Mouse (Mus musculus) heart, embryonic 11.5 days (tissue): ENCODE measurements around the gene Atp2b1. TPM values are rescaled to one million over a fixed set of nuclear protein-coding genes. Genes with fewer than 3 reads are reported as not detected.
"Not testable (repeated sequence)": the region's sequence is repeated elsewhere in the genome, so short reads cannot be mapped to it uniquely, and the experiment has no call there.

Source experiments
- ATAC-seq: fragments of 200-750 bp; cut with Nextera tagmentation; replicated peaks from 2 replicates; pipeline ENCODE4 v1.8.0; 2017; ENCODE audit warnings: moderate library complexity; ENCODE audit not compliant: insufficient number of reproducible peaks, low FRiP score, low TSS enrichment
- H3K27ac ChIP-seq: fragments of 300-500 bp; sonication (generic); 2 replicates; pipeline ENCODE4 v1.5.1; 2014; ENCODE audit warnings: mild to moderate bottlenecking, low read depth, low read length
- H3K27me3 ChIP-seq: fragments of 300-500 bp; sonication (generic); 2 replicates; pipeline ENCODE4 v1.6.1; 2014; ENCODE audit warnings: mild to moderate bottlenecking, low read length, mixed read lengths; ENCODE audit not compliant: control insufficient read depth, insufficient read depth
- H3K36me3 ChIP-seq: fragments of 300-500 bp; sonication (generic); 2 replicates; pipeline ENCODE4 v1.6.1; 2014; ENCODE audit warnings: mild to moderate bottlenecking, low read length, moderate library complexity, mixed read lengths; ENCODE audit not compliant: control insufficient read depth, insufficient read depth
- H3K4me1 ChIP-seq: fragments of 300-500 bp; sonication (generic); 2 replicates; pipeline ENCODE4 v1.6.1; 2014; ENCODE audit warnings: low read length; ENCODE audit not compliant: control insufficient read depth, insufficient read depth
- H3K4me2 ChIP-seq: fragments of 300-500 bp; sonication (generic); 2 replicates; pipeline ENCODE4 v1.6.1; 2014; ENCODE audit warnings: mild to moderate bottlenecking, moderate library complexity
- H3K4me3 ChIP-seq: fragments of 300-500 bp; sonication (generic); 2 replicates; pipeline ENCODE4 v1.5.1; 2014; ENCODE audit warnings: low read depth, low read length
- H3K9ac ChIP-seq: fragments of 300-500 bp; sonication (generic); 2 replicates; pipeline ENCODE4 v1.6.1; 2014; ENCODE audit warnings: mild to moderate bottlenecking, low read depth, low read length, moderate library complexity
- H3K9me3 ChIP-seq: fragments of 300-500 bp; sonication (generic); replicated peaks from 2 replicates; pipeline ENCODE4 v1.6.1; 2016; ENCODE audit warnings: low read length; ENCODE audit not compliant: control insufficient read depth
- WGBS: fragments of 180-500 bp; shearing (Covaris S2); extraction: QIAGEN DNeasy Blood & Tissue Kit; methylation state at CpG from one replicate; pipeline ENCODE4 v1.1.7; 2014; ENCODE audit not compliant: insufficient replicate concordance; 5-methylcytosine and 5-hydroxymethylcytosine counted together
- polyA plus RNA-seq: library from polyadenylated mRNA; unstranded; fragments of >200 nt; fragmentation: Nextera tagmentation; extraction: Ambion mirVana; gene quantifications from 2 replicates; pipeline ENCODE4 v1.2.1, GENCODE M21; 2014

Atp2b1 gene
- polyA plus RNA-seq, 1 experiment from 2014 or later: 104 TPM

- H3K27ac ChIP-seq: no peak overlapping the region
- no peak for ATAC-seq
- H3K4me2 ChIP-seq: no peak overlapping the region
- H3K4me3 ChIP-seq: no peak overlapping the region
- H3K36me3 ChIP-seq: no peaks in the 10 kb centered on the region
- no peaks in the 10 kb centered on the region for H3K9me3 ChIP-seq
- no peak overlapping the region for H3K9ac ChIP-seq
- no peaks in the 10 kb centered on the region for H3K27me3 ChIP-seq
- H3K4me1 ChIP-seq: peaks cover 15% of the 10 kb centered on the region
- 80% methylated on average over 6 of the region's 6 CpGs for WGBS
Observed at GRCm38 (mm10) chr10:98976877-98977494, 62.8 kb downstream of the Atp2b1 start.

DNA sequence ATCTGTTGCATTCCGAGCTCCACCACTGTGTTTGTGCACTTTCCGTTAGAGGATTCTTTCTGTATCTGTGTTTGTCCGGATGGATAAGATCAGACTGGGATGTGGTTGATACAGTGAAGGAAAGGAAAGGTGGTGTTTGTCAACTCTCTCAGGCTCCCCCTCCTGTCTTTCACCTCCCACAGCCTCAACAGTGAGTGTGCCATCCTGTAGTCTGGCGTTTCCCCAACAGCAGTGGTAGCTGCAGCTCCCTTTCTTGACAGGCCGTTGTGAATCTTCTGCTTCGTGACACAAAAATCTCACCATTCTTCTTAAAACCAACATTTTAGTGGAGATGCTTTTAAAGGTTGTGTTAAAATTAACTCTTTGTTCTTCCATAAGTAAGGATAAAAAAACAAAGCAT lies 64.6 kb downstream of the Atp2b1 start:
- ATAC-seq: no peak
- no peak overlapping the region for H3K4me2 ChIP-seq
- no peak overlapping the region for H3K27ac ChIP-seq
- H3K27me3 ChIP-seq: no peaks in the 10 kb centered on the region
- no peaks in the 10 kb centered on the region for H3K9me3 ChIP-seq
- 43% methylated on average over 6 of the region's 6 CpGs for WGBS
- H3K4me1 ChIP-seq: peaks cover 15% of the 10 kb centered on the region
- H3K36me3 ChIP-seq: no peaks in the 10 kb centered on the region
- H3K9ac ChIP-seq: no peak overlapping the region
- no peak overlapping the region for H3K4me3 ChIP-seq

GRCm38 (mm10) chr10:98979296-98979695 lies 65.1 kb downstream of the Atp2b1 start:
- WGBS: 79% methylated on average over 7 of the region's 7 CpGs
- Histone ChIP-seq H3K9ac (no peak overlapping the region), H3K4me1 (peaks cover 15% of the 10 kb centered on the region), H3K27ac (no peak overlapping the region), H3K27me3 (no peaks in the 10 kb centered on the region), H3K4me3 (no peak overlapping the region), H3K4me2 (no peak overlapping the region), H3K9me3 (no peaks in the 10 kb centered on the region), H3K36me3 (no peaks in the 10 kb centered on the region)
- no peak for ATAC-seq

GRCm38 (mm10) chr10:98979951-98980350 lies 65.7 kb downstream of the Atp2b1 start:
- Histone ChIP-seq H3K4me3 (no peak overlapping the region), H3K4me2 (no peak overlapping the region), H3K27ac (no peak overlapping the region), H3K9ac (no peak overlapping the region), H3K9me3 (no peaks in the 10 kb centered on the region), H3K4me1 (peaks cover 15% of the 10 kb centered on the region), H3K36me3 (no peaks in the 10 kb centered on the region), H3K27me3 (no peaks in the 10 kb centered on the region)
- no peak for ATAC-seq
- 89% methylated on average over 8 of the region's 8 CpGs for WGBS

DNA sequence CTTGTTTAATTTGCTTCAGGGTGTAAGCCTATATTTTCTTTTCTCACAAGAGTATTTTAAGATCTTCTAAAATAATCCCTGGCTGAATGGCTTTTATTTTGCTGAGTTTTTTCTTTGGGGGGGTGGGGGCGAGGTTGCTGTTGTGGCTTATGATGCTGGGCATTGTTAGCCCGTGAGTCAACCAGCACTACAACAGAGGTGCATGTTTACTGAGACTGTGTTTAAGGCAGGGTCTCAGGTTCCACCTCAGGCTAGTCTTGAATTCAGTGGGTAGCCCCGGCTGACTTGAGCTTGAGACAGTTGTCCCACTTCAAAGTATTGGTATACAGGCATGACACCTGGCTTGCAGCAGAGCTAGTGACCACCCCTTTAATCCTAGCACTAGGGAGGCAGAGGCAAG lies 77.8 kb downstream of the Atp2b1 start:
- Histone ChIP-seq H3K4me3 (no peak overlapping the region), H3K4me1 (no peaks in the 10 kb centered on the region), H3K36me3 (peaks cover 14% of the 10 kb centered on the region), H3K27me3 (no peaks in the 10 kb centered on the region), H3K9me3 (no peaks in the 10 kb centered on the region), H3K27ac (no peak overlapping the region), H3K9ac (no peak overlapping the region), H3K4me2 (no peak overlapping the region)
- 84% methylated on average over 3 of the region's 3 CpGs for WGBS
- no peak for ATAC-seq

- ATAC-seq: no peak
- H3K27ac ChIP-seq: no peak overlapping the region
- no peak overlapping the region for H3K4me2 ChIP-seq
- H3K4me3 ChIP-seq: no peak overlapping the region
- 81% methylated on average over 8 of the region's 8 CpGs for WGBS
- H3K27me3 ChIP-seq: no peaks in the 10 kb centered on the region
- no peaks in the 10 kb centered on the region for H3K9me3 ChIP-seq
- H3K9ac ChIP-seq: no peak overlapping the region
- no peaks in the 10 kb centered on the region for H3K4me1 ChIP-seq
- peaks cover 15% of the 10 kb centered on the region for H3K36me3 ChIP-seq
Observed at GRCm38 (mm10) chr10:98993186-98993585, 79.0 kb downstream of the Atp2b1 start.

DNA sequence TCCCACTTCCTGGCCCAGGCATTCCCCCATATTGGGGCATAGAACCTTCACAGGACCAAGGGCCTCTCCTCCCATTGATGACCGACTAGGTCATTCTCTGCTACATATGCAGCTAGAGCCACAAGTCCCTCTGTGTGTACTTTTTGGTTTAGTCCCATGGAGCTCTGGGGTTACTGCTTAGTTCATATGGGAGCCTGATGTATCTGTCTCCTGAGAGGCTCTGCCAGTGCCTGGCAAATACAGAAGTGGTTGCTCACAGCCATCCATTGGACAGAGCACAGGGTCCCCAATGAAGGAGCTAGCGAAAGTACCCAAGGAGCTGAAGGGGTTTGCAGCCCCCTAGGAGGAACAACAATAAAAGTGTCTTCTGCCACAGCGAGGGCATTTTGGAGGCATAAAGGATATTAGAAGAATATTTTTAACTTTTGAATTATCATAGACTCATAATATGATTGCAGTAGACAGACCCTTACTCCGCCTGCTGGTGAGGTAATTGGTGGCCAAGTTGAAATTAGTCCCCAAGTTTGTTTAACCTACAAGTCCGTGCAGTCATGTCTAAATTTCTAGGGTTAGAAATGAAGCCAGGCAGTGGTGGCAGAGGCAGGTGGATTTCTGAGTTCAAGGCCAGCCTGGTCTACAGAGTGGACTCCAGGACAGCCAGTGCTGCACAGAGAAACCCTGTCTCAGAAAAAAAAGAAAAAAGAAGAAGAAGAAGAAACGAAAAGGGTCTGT lies 81.0 kb downstream of the Atp2b1 start:
- 84% methylated on average over 6 of the region's 6 CpGs for WGBS
- H3K36me3 ChIP-seq: peaks cover 15% of the 10 kb centered on the region

GRCm38 (mm10) chr10:99004866-99005265 lies 90.7 kb downstream of the Atp2b1 start:
- no peak for ATAC-seq

More for the DNA sequence above, 81.0 kb downstream of the Atp2b1 start:
- not testable (repeated sequence) for H3K4me1 ChIP-seq, ATAC-seq, H3K27ac ChIP-seq, H3K9me3 ChIP-seq, H3K27me3 ChIP-seq, H3K9ac ChIP-seq, H3K4me3 ChIP-seq, H3K4me2 ChIP-seq

DNA sequence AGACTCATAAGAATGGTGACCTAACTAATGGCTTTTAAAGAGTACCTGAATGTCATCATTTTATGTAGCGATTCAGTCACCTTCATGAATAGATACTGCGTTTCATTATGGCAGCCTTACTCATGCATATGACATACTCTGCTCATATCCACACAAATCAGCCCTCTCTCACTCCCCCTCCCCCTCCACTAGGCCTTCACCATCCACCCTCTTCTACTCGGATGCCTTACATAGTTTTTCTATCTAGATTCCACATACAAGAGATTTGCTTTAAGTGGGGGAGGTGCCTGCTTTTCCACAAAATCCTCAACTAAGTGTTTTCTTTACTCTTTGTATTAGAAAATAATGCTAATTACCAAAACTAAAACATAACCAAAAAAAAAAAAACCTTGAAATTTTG lies 96.9 kb downstream of the Atp2b1 start:
- H3K9me3 ChIP-seq: no peaks in the 10 kb centered on the region
- no peaks in the 10 kb centered on the region for H3K27me3 ChIP-seq
- no peak overlapping the region for H3K9ac ChIP-seq
- H3K4me1 ChIP-seq: peaks cover 13% of the 10 kb centered on the region
- ATAC-seq: no peak
- peaks cover 6% of the 10 kb centered on the region for H3K36me3 ChIP-seq
- no peak overlapping the region for H3K4me2 ChIP-seq
- H3K4me3 ChIP-seq: no peak overlapping the region
- WGBS: 52% methylated on average over 3 of the region's 3 CpGs
- H3K27ac ChIP-seq: no peak overlapping the region

More at GRCm38 (mm10) chr10:99004866-99005265, 90.7 kb downstream of the Atp2b1 start:
- no peak overlapping the region for H3K4me3 ChIP-seq
- 88% methylated on average over 3 of the region's 3 CpGs for WGBS
- H3K4me2 ChIP-seq: no peak overlapping the region
- H3K9me3 ChIP-seq: no peaks in the 10 kb centered on the region
- H3K4me1 ChIP-seq: no peaks in the 10 kb centered on the region; the same call in 1 of the 2 replicates
- no peaks in the 10 kb centered on the region for H3K27me3 ChIP-seq
- H3K36me3 ChIP-seq: peaks cover 16% of the 10 kb centered on the region
- H3K9ac ChIP-seq: no peak overlapping the region
- no peak overlapping the region for H3K27ac ChIP-seq
